Mouse (Mus musculus): ENCODE results near the gene Rpl34. TPM values are rescaled to one million over a fixed set of nuclear protein-coding genes. Genes with fewer than 3 reads are reported as not detected.

Gene Rpl34
- polyA plus RNA-seq (2015; fragmentation: Nextera tagmentation; extraction: Ambion mirVana): 960 and 1,059 TPM in 2 replicates

- Histone ChIP-seq H3K4me2 (peak within 1 kb of the TSS; percentile 75), H3K36me3 (peaks cover 37% of the 10 kb centered on the region), H3K27ac (peak within 1 kb of the TSS; percentile 91), H3K9me3 (no peaks in the 10 kb centered on the region), H3K4me3 (peak within 1 kb of the TSS; percentile 72), H3K27me3 (no peaks in the 10 kb centered on the region), H3K9ac (peak within 1 kb of the TSS; percentile 93), H3K4me1 (peaks cover 26% of the 10 kb centered on the region)
- under 1% methylated on average over 45 of the region's 45 CpGs for WGBS
- peak; percentile 98 for ATAC-seq (ENCODE audit: insufficient number of reproducible peaks, insufficient read depth, low FRiP score, low TSS enrichment, low read depth)
Measured at GRCm38 (mm10) chr3:130730189-130730653, at the start of gene Rpl34. TSS of gene Rpl34 (minus strand) at chr3:130730398.

GRCm38 (mm10) chr3:130768172-130768571, 38.0 kb upstream of the Rpl34 start:
- Histone ChIP-seq H3K4me3 (no peak overlapping the region), H3K27ac (no peak overlapping the region), H3K9ac (no peak overlapping the region), H3K9me3 (no peaks in the 10 kb centered on the region), H3K36me3 (no peaks in the 10 kb centered on the region), H3K27me3 (no peaks in the 10 kb centered on the region), H3K4me2 (no peak overlapping the region), H3K4me1 (no peaks in the 10 kb centered on the region)
- no peak for ATAC-seq (ENCODE audit: insufficient number of reproducible peaks, insufficient read depth, low FRiP score, low TSS enrichment, low read depth)
- 65% methylated on average over 3 of the region's 3 CpGs for WGBS

- Histone ChIP-seq H3K9ac (no peak overlapping the region), H3K9me3 (no peaks in the 10 kb centered on the region), H3K4me1 (peaks cover 11% of the 10 kb centered on the region), H3K36me3 (no peaks in the 10 kb centered on the region), H3K27me3 (no peaks in the 10 kb centered on the region), H3K27ac (no peak overlapping the region), H3K4me3 (no peak overlapping the region), H3K4me2 (no peak overlapping the region)
- 84% methylated on average over 5 of the region's 5 CpGs for WGBS
- ATAC-seq (ENCODE audit: insufficient number of reproducible peaks, insufficient read depth, low FRiP score, low TSS enrichment, low read depth): no peak
Measured at GRCm38 (mm10) chr3:130764091-130764490, 33.9 kb upstream of the Rpl34 start.

DNA sequence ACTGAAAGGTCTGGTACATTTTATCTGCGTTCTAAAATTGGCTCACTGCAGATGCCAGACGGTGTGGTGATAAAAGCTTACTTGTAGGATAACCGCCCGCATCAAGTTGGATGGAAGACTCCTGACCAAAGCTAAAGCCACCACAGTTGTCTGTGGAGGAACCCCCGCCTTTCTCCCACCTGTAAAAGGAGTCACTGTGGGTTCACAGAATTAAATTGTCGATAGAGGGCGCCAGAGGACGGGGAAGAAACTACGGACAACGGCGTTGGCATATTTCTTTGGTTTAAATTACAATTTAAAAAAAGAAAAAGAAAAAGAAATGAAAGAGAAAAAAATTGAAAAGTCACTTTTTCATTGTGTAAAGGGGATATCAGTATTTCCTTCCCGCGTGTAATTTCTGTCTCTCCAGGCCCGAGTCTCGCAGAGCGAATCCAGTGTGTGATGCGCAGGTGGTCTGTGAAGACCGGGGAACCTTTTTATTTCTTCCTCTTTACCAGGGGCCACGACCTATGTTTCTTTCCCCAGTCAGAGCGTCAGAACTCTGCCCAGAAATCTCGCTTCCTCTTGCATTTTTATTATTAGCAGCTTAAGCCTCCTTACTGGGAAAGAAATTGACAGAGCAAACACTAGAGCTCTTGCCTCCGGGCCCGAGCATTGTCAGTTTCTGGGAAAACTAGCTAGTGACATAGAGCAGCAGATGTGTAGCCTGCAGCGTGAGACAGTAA, 30.7 kb upstream of the Rpl34 start:
- ATAC-seq (ENCODE audit: insufficient number of reproducible peaks, insufficient read depth, low FRiP score, low TSS enrichment, low read depth): no peak
- Histone ChIP-seq H3K4me2 (peak overlapping the region; percentile 26), H3K36me3 (no peaks in the 10 kb centered on the region), H3K27me3 (no peaks in the 10 kb centered on the region), H3K27ac (peak overlapping the region; percentile 44; the same call in 1 of the 2 replicates), H3K4me1 (peaks cover 30% of the 10 kb centered on the region), H3K9me3 (no peaks in the 10 kb centered on the region), H3K4me3 (no peak overlapping the region), H3K9ac (no peak overlapping the region)
- 42% methylated on average over 24 of the region's 24 CpGs for WGBS

- Histone ChIP-seq H3K27ac (no peak overlapping the region), H3K9me3 (no peaks in the 10 kb centered on the region), H3K4me3 (no peak overlapping the region), H3K4me1 (peaks cover 30% of the 10 kb centered on the region), H3K27me3 (no peaks in the 10 kb centered on the region), H3K9ac (no peak overlapping the region), H3K4me2 (peak overlapping the region; percentile 26), H3K36me3 (no peaks in the 10 kb centered on the region)
- ATAC-seq (ENCODE audit: insufficient number of reproducible peaks, insufficient read depth, low FRiP score, low TSS enrichment, low read depth): no peak
- whole genome bisulfite sequencing: 39% methylated on average over 15 of the region's 15 CpGs
Measured at GRCm38 (mm10) chr3:130758157-130758841, 28.1 kb upstream of the Rpl34 start.

GRCm38 (mm10) chr3:130757117-130757852, 27.1 kb upstream of the Rpl34 start:
- no peak for ATAC-seq (ENCODE audit: insufficient number of reproducible peaks, insufficient read depth, low FRiP score, low TSS enrichment, low read depth)

GRCm38 (mm10) chr3:130749206-130749605, 19.0 kb upstream of the Rpl34 start:
- Histone ChIP-seq H3K9ac (no peak overlapping the region), H3K4me2 (no peak overlapping the region), H3K9me3 (peaks cover 4% of the 10 kb centered on the region; the same call in 1 of the 2 replicates), H3K36me3 (no peaks in the 10 kb centered on the region), H3K4me1 (0 out of 2 replicates have a peak, but pooled peaks cover 9% of the 10 kb centered on the region), H3K4me3 (no peak overlapping the region), H3K27me3 (no peaks in the 10 kb centered on the region), H3K27ac (no peak overlapping the region)
- 89% methylated on average over 3 of the region's 3 CpGs for WGBS
- no peak for ATAC-seq (ENCODE audit: insufficient number of reproducible peaks, insufficient read depth, low FRiP score, low TSS enrichment, low read depth)

More at GRCm38 (mm10) chr3:130757117-130757852, 27.1 kb upstream of the Rpl34 start:
- H3K36me3 ChIP-seq: no peaks in the 10 kb centered on the region
- H3K27ac ChIP-seq: peak overlapping the region; percentile 57; the same call in 1 of the 2 replicates
- no peaks in the 10 kb centered on the region for H3K9me3 ChIP-seq
- 71% methylated on average over 8 of the region's 8 CpGs for WGBS
- H3K4me2 ChIP-seq: peak overlapping the region; percentile 26; the same call in 1 of the 2 replicates
- H3K4me1 ChIP-seq: peaks cover 30% of the 10 kb centered on the region
- H3K9ac ChIP-seq: no peak overlapping the region
- H3K27me3 ChIP-seq: no peaks in the 10 kb centered on the region
- no peak overlapping the region for H3K4me3 ChIP-seq

- 57% methylated on average over 10 of the region's 10 CpGs for WGBS
- Histone ChIP-seq H3K27ac (peak overlapping the region; percentile 52; the same call in 1 of the 2 replicates), H3K4me1 (0 out of 2 replicates have a peak, but pooled peaks cover 9% of the 10 kb centered on the region), H3K9me3 (peaks cover 4% of the 10 kb centered on the region; the same call in 1 of the 2 replicates), H3K4me2 (no peak overlapping the region), H3K9ac (no peak overlapping the region), H3K36me3 (no peaks in the 10 kb centered on the region), H3K4me3 (no peak overlapping the region), H3K27me3 (no peaks in the 10 kb centered on the region)
- ATAC-seq (ENCODE audit: insufficient number of reproducible peaks, insufficient read depth, low FRiP score, low TSS enrichment, low read depth): no peak
Measured at GRCm38 (mm10) chr3:130746673-130747619, 16.7 kb upstream of the Rpl34 start.

DNA sequence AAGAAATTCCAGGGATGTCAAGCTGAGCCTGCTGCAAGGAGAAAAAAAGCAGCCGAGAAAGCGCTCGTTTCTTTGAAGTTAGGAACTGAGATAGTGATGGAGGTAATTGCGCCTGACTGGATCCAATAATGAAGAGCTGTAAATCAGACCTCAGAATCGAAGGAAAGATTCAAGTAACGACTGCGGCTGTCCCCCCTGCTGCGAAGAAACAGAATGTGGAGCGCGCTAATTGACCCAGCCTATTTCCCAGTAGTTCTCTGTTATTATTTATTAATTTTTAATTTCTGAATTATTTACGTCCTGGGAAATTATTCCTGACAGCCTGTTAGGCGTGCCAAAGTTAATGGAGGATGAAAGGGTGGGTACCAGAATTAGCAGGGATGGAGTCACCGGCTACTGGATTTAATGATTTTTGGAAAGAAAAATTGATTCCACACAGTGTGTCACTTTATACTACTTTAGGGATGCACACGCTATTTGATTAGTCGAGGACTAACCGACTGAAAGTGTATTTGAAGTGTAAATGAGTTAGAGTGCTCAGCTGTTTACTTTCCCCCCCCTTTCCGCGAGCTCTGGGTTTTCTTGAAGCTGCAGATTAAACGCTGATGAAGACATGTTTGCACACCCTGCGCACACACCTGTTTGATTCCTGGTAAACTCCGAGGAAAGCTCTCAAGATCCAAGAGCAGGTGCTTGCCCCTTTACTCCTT, 7.6 kb upstream of the Rpl34 start:
- Histone ChIP-seq H3K27ac (no peak overlapping the region), H3K4me3 (no peak overlapping the region), H3K36me3 (no peaks in the 10 kb centered on the region), H3K4me1 (no peaks in the 10 kb centered on the region), H3K4me2 (no peak overlapping the region), H3K9me3 (no peaks in the 10 kb centered on the region), H3K9ac (no peak overlapping the region), H3K27me3 (no peaks in the 10 kb centered on the region)
- 53% methylated on average over 21 of the region's 21 CpGs for WGBS
- ATAC-seq (ENCODE audit: insufficient number of reproducible peaks, insufficient read depth, low FRiP score, low TSS enrichment, low read depth): no peak

GRCm38 (mm10) chr3:130736758-130737157, 6.6 kb upstream of the Rpl34 start:
- Histone ChIP-seq H3K4me3 (no peak overlapping the region), H3K4me1 (no peaks in the 10 kb centered on the region), H3K4me2 (no peak overlapping the region), H3K9me3 (no peaks in the 10 kb centered on the region), H3K27me3 (no peaks in the 10 kb centered on the region), H3K27ac (no peak overlapping the region), H3K36me3 (no peaks in the 10 kb centered on the region), H3K9ac (no peak overlapping the region; the same call in 1 of the 2 replicates)
- WGBS: 68% methylated on average over 4 of the region's 4 CpGs
- no peak for ATAC-seq (ENCODE audit: insufficient number of reproducible peaks, insufficient read depth, low FRiP score, low TSS enrichment, low read depth)
